Mouse (Mus musculus) left cerebral cortex, postnatal 36 days (tissue): ENCODE results near the gene Pemt. TPM values are rescaled to one million over a fixed set of nuclear protein-coding genes. Genes with fewer than 3 reads are reported as not detected.

Experiments
- total RNA-seq, 2 experiments: library from RNA; stranded (reverse); gene quantifications; 2 replicates each; pipeline ENCODE4 v1.2.3; 2021

Pemt gene
- total RNA-seq, 2 experiments from 2014 or later: 2.9 to 6.3 TPM

Other genes starting within 250 kb of the Pemt start
- 10 to 100 TPM; 48.6 to 48.9 TPM for gene Flcn, start 236.5 kb downstream of the Pemt start, total RNA-seq
- 10 to 100 TPM; 53.6 to 59.0 TPM for gene Nt5m, start 207.0 kb downstream of the Pemt start, total RNA-seq
- gene Cops3, start 206.7 kb downstream of the Pemt start, total RNA-seq: 10 to 100 TPM; 64.3 to 70.6 TPM
- 10 to 100 TPM; 37.4 to 46.0 TPM for gene Med9, start 98.3 kb downstream of the Pemt start, total RNA-seq
- 10 to 100 TPM in 1 of 2 experiments, 1 to 10 TPM in 1; 8.1 to 11.3 TPM for gene Rasd1, start 81.5 kb downstream of the Pemt start, total RNA-seq
- gene Rai1, start 58.5 kb upstream of the Pemt start, total RNA-seq: 10 to 100 TPM; 57.3 to 73.4 TPM
- gene Srebf1, start 176.1 kb upstream of the Pemt start, total RNA-seq: 10 to 100 TPM; 48.2 to 63.2 TPM